Mouse (Mus musculus): ENCODE data around the gene Erc2. TPM values are rescaled to one million over a fixed set of nuclear protein-coding genes. Genes with fewer than 3 reads are reported as not detected.
A peak's percentile ranks its signal among the peaks of the same experiment; 100 is the strongest.

The Erc2 gene
- total RNA-seq, 2 experiments from 2014 or later, result 253 to 265 TPM

- no peak for DNase-seq (ENCODE audit: extremely low spot score in 1 of 2, low spot score in 2 of 2)
- intact Hi-C loops (cut with DNase I), result no loop called here
These were observed 188.6 kb downstream of the Erc2 start for GRCm38 (mm10) chr14:27810790-27811189.

- DNase-seq (ENCODE audit: extremely low spot score in 1 of 2, low spot score in 2 of 2), result no peak
- intact Hi-C loops (cut with DNase I), result no loop called here
These were observed 189.4 kb downstream of the Erc2 start for GRCm38 (mm10) chr14:27811649-27812048.

- intact Hi-C loops (cut with DNase I), result no loop called here
- DNase-seq (ENCODE audit: extremely low spot score in 1 of 2, low spot score in 2 of 2), result no peak
These were observed 193.5 kb downstream of the Erc2 start for GRCm38 (mm10) chr14:27815739-27816138.

DNA sequence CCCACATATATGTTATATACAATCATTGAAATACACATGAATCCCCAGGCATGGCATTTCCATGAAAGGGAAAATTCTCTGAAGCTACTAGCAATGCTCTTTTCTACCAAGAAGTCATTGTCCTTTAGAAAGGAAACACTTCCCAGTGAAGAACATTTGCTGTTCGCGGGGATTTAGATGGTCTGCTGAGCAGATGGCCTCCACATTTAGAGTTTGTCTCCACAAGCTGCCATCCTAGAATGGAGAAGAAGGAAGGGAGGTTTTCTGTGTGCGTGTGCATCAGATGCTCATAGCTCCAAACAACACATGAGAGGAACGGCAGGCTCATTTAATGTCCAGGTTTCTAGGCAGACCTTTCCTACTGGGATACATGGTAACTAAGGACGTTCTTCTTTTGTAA lies 196.8 kb downstream of the Erc2 start:
- intact Hi-C loops (cut with DNase I), result no loop called here

DNA sequence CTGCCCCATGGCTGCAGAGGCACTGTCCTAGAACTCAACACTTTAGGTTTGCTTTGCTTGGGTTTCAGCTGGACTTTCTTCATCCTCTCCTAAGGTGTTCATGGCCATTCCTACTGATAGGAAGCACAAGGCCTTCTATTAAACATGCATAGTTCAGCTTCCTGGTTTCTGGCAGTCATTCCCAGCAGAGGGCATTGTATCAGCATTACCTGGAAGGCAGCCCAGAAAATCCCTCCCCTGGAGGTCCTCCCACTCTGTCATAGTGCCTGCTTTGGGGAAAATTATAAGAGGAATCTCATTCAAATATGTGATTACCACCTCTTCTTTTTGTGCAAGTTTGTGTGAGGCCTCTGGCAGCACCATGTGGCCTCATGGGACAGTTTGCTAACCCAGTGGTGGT lies 199.6 kb downstream of the Erc2 start:
- no peak for DNase-seq (ENCODE audit: extremely low spot score in 1 of 2, low spot score in 2 of 2)
- intact Hi-C loops (cut with DNase I), result no loop called here

More for the DNA sequence above, 196.8 kb downstream of the Erc2 start:
- DNase-seq (ENCODE audit: extremely low spot score in 1 of 2, low spot score in 2 of 2), result peak in 1 of 2 experiments; percentile 38

- intact Hi-C loops (cut with DNase I), result no loop called here
- DNase-seq (ENCODE audit: extremely low spot score in 1 of 2, low spot score in 2 of 2), result no peak
These were observed 200.3 kb downstream of the Erc2 start for GRCm38 (mm10) chr14:27822566-27822965.

DNA sequence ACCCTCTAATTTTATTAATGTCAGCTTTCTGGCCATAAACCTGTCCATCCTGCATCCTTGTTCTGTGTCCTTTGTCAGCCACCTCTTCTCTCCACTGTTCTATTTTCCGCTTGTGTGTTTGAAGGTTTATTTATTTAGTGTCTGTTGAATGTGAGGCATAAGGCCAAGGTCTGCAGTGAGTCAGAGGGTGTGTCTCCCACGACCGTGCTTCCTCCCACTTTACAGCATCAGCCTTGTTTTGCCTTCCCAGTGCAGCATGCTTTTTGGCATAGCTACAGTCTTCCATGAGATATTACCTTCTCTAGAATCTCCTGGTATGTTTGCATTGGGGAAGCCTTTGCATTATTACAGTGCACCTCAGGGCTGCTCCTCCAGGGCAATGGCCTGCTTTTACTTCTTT lies 200.8 kb downstream of the Erc2 start:
- no peak for DNase-seq (ENCODE audit: extremely low spot score in 1 of 2, low spot score in 2 of 2)
- intact Hi-C loops (cut with DNase I), result no loop called here

- DNase-seq (ENCODE audit: extremely low spot score in 1 of 2, low spot score in 2 of 2), result no peak
- intact Hi-C loops (cut with DNase I), result no loop called here
These were observed 201.7 kb downstream of the Erc2 start for GRCm38 (mm10) chr14:27823897-27824296.

GRCm38 (mm10) chr14:27826829-27827228 lies 204.6 kb downstream of the Erc2 start:
- intact Hi-C loops (cut with DNase I), result no loop called here
- no peak for DNase-seq (ENCODE audit: extremely low spot score in 1 of 2, low spot score in 2 of 2)

- intact Hi-C loops (cut with DNase I), result no loop called here
- no peak for DNase-seq (ENCODE audit: extremely low spot score in 1 of 2, low spot score in 2 of 2)
These were observed 205.9 kb downstream of the Erc2 start for GRCm38 (mm10) chr14:27828089-27828488.

DNA sequence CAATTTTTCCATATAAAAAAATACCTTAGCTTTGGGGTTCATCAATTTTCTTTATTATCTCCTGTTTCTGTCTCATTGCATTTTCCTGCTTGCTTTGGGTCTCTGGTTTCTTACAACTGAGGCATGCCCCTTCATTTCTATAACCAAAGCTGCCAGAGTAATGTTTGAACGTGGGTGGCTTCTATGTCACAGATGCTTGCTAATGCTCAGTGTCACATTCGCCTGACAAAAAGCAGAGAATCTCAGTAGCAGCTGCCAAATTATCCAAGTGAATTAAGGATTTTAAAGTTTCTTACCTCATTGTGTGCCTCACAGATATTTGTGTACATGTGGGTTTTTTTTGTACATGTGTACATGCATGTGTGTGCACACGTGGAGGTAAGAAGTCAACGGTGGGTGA lies 210.0 kb downstream of the Erc2 start:
- intact Hi-C loops (cut with DNase I), result no loop called here
- DNase-seq (ENCODE audit: extremely low spot score in 1 of 2, low spot score in 2 of 2), result no peak

- intact Hi-C loops (cut with DNase I), result no loop called here
- DNase-seq (ENCODE audit: extremely low spot score in 1 of 2, low spot score in 2 of 2), result no peak
These were observed 213.1 kb downstream of the Erc2 start for GRCm38 (mm10) chr14:27835351-27835750.

- no peak for DNase-seq (ENCODE audit: extremely low spot score in 1 of 2, low spot score in 2 of 2)
- intact Hi-C loops (cut with DNase I), result no loop called here
These were observed 215.4 kb downstream of the Erc2 start for GRCm38 (mm10) chr14:27837601-27838105.

- no peak for DNase-seq (ENCODE audit: extremely low spot score in 1 of 2, low spot score in 2 of 2)
- intact Hi-C loops (cut with DNase I), result no loop called here
These were observed 217.9 kb downstream of the Erc2 start for GRCm38 (mm10) chr14:27840120-27840519.

GRCm38 (mm10) chr14:27846875-27847274 lies 224.6 kb downstream of the Erc2 start:
- intact Hi-C loops (cut with DNase I), result no loop called here
- peak in 1 of 2 experiments; percentile 49 for DNase-seq (ENCODE audit: extremely low spot score in 1 of 2, low spot score in 2 of 2)

- intact Hi-C loops (cut with DNase I), result no loop called here
These were observed 225.1 kb downstream of the Erc2 start for GRCm38 (mm10) chr14:27847291-27847690.

DNA sequence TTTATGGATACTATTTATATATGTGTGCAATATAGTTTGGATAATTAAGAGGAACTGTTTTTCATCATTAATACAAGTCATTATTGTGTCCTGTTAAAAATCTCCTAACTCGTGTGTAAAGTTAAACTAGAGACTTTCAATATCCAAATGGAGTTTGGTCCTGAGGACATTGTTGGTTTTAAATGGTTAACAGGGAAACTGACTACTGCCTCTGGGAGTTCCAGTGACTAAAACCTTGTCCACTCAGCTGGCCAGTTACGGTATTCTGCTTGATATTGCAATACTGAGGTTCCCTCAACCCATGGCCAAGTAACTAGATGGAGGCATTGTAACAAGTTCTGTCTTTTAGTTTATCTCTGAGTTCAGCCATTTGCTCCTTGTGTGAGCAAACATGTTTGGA lies 229.0 kb downstream of the Erc2 start:
- DNase-seq (ENCODE audit: extremely low spot score in 1 of 2, low spot score in 2 of 2), result no peak
- intact Hi-C loops (cut with DNase I), result no loop called here

More at GRCm38 (mm10) chr14:27847291-27847690, 225.1 kb downstream of the Erc2 start:
- no peak for DNase-seq (ENCODE audit: extremely low spot score in 1 of 2, low spot score in 2 of 2)

GRCm38 (mm10) chr14:27852606-27853005 lies 230.4 kb downstream of the Erc2 start:
- intact Hi-C loops (cut with DNase I), result no loop called here
- no peak for DNase-seq (ENCODE audit: extremely low spot score in 1 of 2, low spot score in 2 of 2)

DNA sequence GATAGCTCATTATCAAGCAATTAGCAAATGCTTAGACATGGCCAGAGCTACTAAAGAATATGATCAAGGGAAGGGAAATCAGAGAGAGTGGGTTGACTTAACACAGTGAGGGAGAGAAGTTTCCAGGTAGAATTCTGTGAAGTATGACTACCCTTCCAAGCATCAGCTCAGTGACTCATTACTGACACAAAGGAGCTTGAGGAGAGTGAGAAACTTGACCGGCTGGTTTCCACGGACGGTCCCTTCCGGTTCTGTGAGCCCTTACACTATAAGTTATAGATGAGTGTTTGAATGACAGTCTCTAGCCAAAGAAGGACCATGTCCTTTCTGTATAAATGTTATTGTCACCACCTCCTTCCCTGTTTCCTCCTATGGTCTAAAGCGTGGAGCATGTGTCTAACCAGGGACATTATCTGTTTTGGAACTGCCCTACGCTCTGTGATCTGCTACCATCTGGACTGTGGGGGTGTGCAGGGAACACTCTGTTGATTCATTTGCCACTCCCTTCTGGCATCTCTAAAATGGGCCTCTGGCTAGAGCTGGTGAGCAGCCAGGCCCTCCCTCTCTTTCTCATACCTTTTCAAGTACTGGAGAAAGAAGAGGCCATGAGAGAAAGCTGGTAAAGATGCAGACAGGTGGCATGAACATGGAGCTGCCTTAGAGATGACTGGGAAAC lies 238.3 kb downstream of the Erc2 start:
- peak in 1 of 2 experiments; percentile 21 for DNase-seq (ENCODE audit: extremely low spot score in 1 of 2, low spot score in 2 of 2)
- intact Hi-C loops (cut with DNase I), result no loop called here

- intact Hi-C loops (cut with DNase I), result no loop called here
- no peak for DNase-seq (ENCODE audit: extremely low spot score in 1 of 2, low spot score in 2 of 2)
These were observed 240.1 kb downstream of the Erc2 start for GRCm38 (mm10) chr14:27862299-27862698.

GRCm38 (mm10) chr14:27867386-27867785 lies 245.2 kb downstream of the Erc2 start:
- DNase-seq (ENCODE audit: extremely low spot score in 1 of 2, low spot score in 2 of 2), result peak in 1 of 2 experiments; percentile 41
- intact Hi-C loops (cut with DNase I), result no loop called here
